Mouse (Mus musculus): ENCODE results near the gene Nfatc4. TPM values are rescaled to one million over a fixed set of nuclear protein-coding genes. Genes with fewer than 3 reads are reported as not detected.
A peak's percentile ranks its signal among the peaks of the same experiment; 100 is the strongest.

Gene Nfatc4
- polyA plus RNA-seq, 1 experiment from 2014 or later: 32.7 TPM

DNA sequence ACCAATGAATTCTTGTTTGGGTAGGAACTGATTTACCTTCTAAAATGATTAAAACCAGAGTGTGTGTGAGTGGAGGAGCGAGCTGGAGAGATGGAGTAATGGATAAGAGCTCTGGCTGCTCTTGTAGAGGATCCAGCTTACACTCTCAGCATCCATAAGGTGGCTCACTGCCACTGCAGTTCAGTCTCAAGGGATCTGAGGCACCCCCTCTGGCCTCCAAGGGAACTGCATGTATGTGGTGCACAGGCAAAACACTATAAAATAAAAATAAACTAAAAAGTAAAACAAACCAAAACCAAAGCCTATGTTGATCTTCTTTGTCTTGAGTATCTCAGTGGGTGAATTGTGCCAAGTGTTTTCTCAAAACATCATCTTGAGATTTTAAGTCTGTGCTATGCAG, 56.7 kb downstream of the Nfatc4 start:
- Histone ChIP-seq H3K4me1 (replicated peaks; ENCODE audit: control insufficient read depth, insufficient read depth, low read length) (peaks cover 3% of the 10 kb centered on the region; the same call in 1 of the 2 replicates), H3K4me2 (ENCODE audit: low read depth, low read length, severe bottlenecking) (no peak overlapping the region), H3K27me3 (ENCODE audit: control insufficient read depth, insufficient read depth, low read length) (no peaks in the 10 kb centered on the region), H3K27ac (ENCODE audit: low read depth, low read length) (no peak overlapping the region), H3K36me3 (ENCODE audit: control insufficient read depth, insufficient read depth, low read length) (no peaks in the 10 kb centered on the region), H3K9ac (ENCODE audit: low read length) (no peak overlapping the region), H3K4me3 (ENCODE audit: low read depth, low read length) (no peak overlapping the region), H3K9me3 (ENCODE audit: control insufficient read depth, low read length) (no peaks in the 10 kb centered on the region)
- peak; percentile 74 for DNase-seq (ENCODE audit: low spot score)
- ATAC-seq (replicated peaks; ENCODE audit: low FRiP score): no peak
- WGBS: 37% methylated on average over 1 of the region's 1 CpGs

DNA sequence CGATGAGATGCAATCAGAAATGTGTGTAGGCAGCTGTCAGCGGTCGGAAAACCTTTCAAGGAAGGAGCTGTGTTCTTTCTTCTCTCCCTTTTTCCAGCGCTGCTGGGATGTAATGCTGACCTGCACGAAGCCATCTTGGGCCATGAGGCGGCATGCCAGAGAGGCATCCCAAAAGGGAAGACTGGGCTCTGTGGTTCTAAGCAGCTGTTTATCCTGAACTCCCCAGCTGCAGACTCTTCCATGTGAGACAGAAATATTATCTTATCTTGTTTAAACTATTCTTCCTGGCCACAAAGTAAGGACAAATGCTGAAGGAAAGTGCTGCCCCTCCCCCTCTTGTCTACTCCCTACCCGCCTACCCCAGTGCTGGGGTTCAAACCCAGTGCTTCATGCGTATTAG, 58.0 kb downstream of the Nfatc4 start:
- Histone ChIP-seq H3K4me3 (ENCODE audit: low read depth, low read length) (no peak overlapping the region), H3K27me3 (ENCODE audit: control insufficient read depth, insufficient read depth, low read length) (no peaks in the 10 kb centered on the region), H3K27ac (ENCODE audit: low read depth, low read length) (no peak overlapping the region), H3K9me3 (ENCODE audit: control insufficient read depth, low read length) (no peaks in the 10 kb centered on the region), H3K4me2 (ENCODE audit: low read depth, low read length, severe bottlenecking) (no peak overlapping the region), H3K36me3 (ENCODE audit: control insufficient read depth, insufficient read depth, low read length) (no peaks in the 10 kb centered on the region), H3K9ac (ENCODE audit: low read length) (no peak overlapping the region), H3K4me1 (replicated peaks; ENCODE audit: control insufficient read depth, insufficient read depth, low read length) (peaks cover 3% of the 10 kb centered on the region; the same call in 1 of the 2 replicates)
- peak; percentile 36 for DNase-seq (ENCODE audit: low spot score)
- ATAC-seq (replicated peaks; ENCODE audit: low FRiP score): no peak
- WGBS: 84% methylated on average over 8 of the region's 8 CpGs

DNA sequence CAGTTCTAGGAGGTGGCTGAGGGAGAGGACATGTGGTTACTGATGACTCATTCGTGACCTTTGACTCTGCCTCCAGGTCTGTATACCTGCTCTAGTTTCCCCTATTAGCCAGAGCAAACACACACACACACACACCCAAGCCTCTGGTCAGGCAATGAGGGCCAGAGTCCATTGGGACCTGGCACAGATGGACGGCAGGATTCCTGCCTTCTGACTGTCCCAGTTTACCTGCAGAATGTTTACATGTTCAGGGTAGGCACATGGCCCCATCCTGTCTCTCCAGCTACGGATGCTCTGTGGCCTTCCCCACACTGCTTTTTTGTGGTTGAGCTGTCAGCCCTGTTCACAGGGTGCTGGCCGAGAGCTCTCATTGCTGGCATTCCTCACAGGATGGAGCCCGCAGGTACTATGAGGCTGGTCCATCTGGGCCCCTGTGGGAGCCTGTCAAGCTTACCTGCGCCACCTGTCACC, 59.3 kb downstream of the Nfatc4 start:
- no peak overlapping the region for H3K9ac ChIP-seq (ENCODE audit: low read length)
- H3K27ac ChIP-seq (ENCODE audit: low read depth, low read length): no peak overlapping the region
- H3K4me2 ChIP-seq (ENCODE audit: low read depth, low read length, severe bottlenecking): no peak overlapping the region
- H3K4me3 ChIP-seq (ENCODE audit: low read depth, low read length): no peak overlapping the region
- peaks cover 3% of the 10 kb centered on the region; the same call in 1 of the 2 replicates for H3K4me1 ChIP-seq (replicated peaks; ENCODE audit: control insufficient read depth, insufficient read depth, low read length)
- H3K27me3 ChIP-seq (ENCODE audit: control insufficient read depth, insufficient read depth, low read length): no peaks in the 10 kb centered on the region
- H3K36me3 ChIP-seq (ENCODE audit: control insufficient read depth, insufficient read depth, low read length): no peaks in the 10 kb centered on the region
- ATAC-seq (replicated peaks; ENCODE audit: low FRiP score): no peak
- no peaks in the 10 kb centered on the region for H3K9me3 ChIP-seq (ENCODE audit: control insufficient read depth, low read length)
- DNase-seq (ENCODE audit: low spot score): peak; percentile 44
- WGBS: 70% methylated on average over 6 of the region's 6 CpGs

DNA sequence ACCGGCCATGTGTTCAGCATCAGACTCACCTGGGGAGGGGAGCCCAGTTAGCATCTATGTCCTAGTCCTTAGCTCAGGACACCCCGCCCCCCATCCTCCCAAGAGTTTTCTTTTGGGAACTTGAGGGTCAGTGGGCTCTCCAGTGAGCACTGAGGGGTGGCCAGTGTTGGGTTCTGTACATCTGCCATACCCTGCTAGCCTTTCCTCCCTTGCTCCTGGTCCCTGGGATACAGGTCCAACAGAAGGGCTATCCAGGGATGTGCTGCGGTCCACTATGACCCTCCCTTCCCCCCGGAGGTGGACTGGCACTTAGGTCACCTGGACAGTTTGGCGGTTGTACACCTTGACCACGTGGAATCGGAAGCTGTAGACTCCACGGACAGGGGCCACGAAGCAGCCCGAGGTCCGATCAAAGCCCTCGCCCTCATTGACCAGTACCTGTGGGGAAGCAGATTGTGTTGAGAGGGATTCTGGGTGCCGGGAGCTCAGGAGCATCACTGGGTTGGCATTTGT, 60.3 kb downstream of the Nfatc4 start:
- H3K4me3 ChIP-seq (ENCODE audit: low read depth, low read length): no peak overlapping the region
- WGBS: 96% methylated on average over 13 of the region's 13 CpGs
- no peak overlapping the region for H3K27ac ChIP-seq (ENCODE audit: low read depth, low read length)
- no peak overlapping the region for H3K9ac ChIP-seq (ENCODE audit: low read length)
- H3K27me3 ChIP-seq (ENCODE audit: control insufficient read depth, insufficient read depth, low read length): no peaks in the 10 kb centered on the region
- H3K4me1 ChIP-seq (replicated peaks; ENCODE audit: control insufficient read depth, insufficient read depth, low read length): peaks cover 3% of the 10 kb centered on the region; the same call in 1 of the 2 replicates
- DNase-seq (ENCODE audit: low spot score) (no peak), ATAC-seq (replicated peaks; ENCODE audit: low FRiP score) (no peak)
- no peaks in the 10 kb centered on the region; the same call in 1 of the 2 replicates for H3K36me3 ChIP-seq (ENCODE audit: control insufficient read depth, insufficient read depth, low read length)
- no peak overlapping the region for H3K4me2 ChIP-seq (ENCODE audit: low read depth, low read length, severe bottlenecking)
- no peaks in the 10 kb centered on the region for H3K9me3 ChIP-seq (ENCODE audit: control insufficient read depth, low read length)

Other genes starting within 250 kb of the Nfatc4 start
- not detected in 2 replicates for gene Fitm1, start 247.5 kb upstream of the Nfatc4 start, polyA plus RNA-seq (2014; fragmentation: Nextera tagmentation; extraction: Ambion mirVana)
- 100 and 105 TPM in 2 replicates for gene Psme1, start 245.0 kb upstream of the Nfatc4 start, polyA plus RNA-seq (2014; fragmentation: Nextera tagmentation; extraction: Ambion mirVana)
- gene Emc9, start 237.8 kb upstream of the Nfatc4 start, polyA plus RNA-seq (2014; fragmentation: Nextera tagmentation; extraction: Ambion mirVana): 3.4 and 4.7 TPM in 2 replicates
- 178 and 187 TPM in 2 replicates for gene Psme2, start 232.0 kb upstream of the Nfatc4 start, polyA plus RNA-seq (2014; fragmentation: Nextera tagmentation; extraction: Ambion mirVana)
- gene Rnf31, start 231.4 kb upstream of the Nfatc4 start, polyA plus RNA-seq (2014; fragmentation: Nextera tagmentation; extraction: Ambion mirVana): 13.7 and 18.1 TPM in 2 replicates
- 6.5 and 8.6 TPM in 2 replicates for gene Irf9, start 219.6 kb upstream of the Nfatc4 start, polyA plus RNA-seq (2014; fragmentation: Nextera tagmentation; extraction: Ambion mirVana)
- 4.8 and 5.5 TPM in 2 replicates for gene Rec8, start 205.1 kb upstream of the Nfatc4 start, polyA plus RNA-seq (2014; fragmentation: Nextera tagmentation; extraction: Ambion mirVana)
- 77.2 and 104 TPM in 2 replicates for gene Ipo4, start 187.2 kb upstream of the Nfatc4 start, polyA plus RNA-seq (2014; fragmentation: Nextera tagmentation; extraction: Ambion mirVana)
- gene Gm49378, start 185.2 kb upstream of the Nfatc4 start, polyA plus RNA-seq (2014; fragmentation: Nextera tagmentation; extraction: Ambion mirVana): 3.4 and 4.0 TPM in 2 replicates
- 77.1 and 78.4 TPM in 2 replicates for gene Tm9sf1, start 179.3 kb upstream of the Nfatc4 start, polyA plus RNA-seq (2014; fragmentation: Nextera tagmentation; extraction: Ambion mirVana)
- 0.76 and 0.99 TPM in 2 replicates for gene Tssk4, start 173.0 kb upstream of the Nfatc4 start, polyA plus RNA-seq (2014; fragmentation: Nextera tagmentation; extraction: Ambion mirVana)
- gene Mdp1, start 162.6 kb upstream of the Nfatc4 start, polyA plus RNA-seq (2014; fragmentation: Nextera tagmentation; extraction: Ambion mirVana): 61.9 and 62.3 TPM in 2 replicates
- 59.7 and 62.5 TPM in 2 replicates for gene Gmpr2, start 151.2 kb upstream of the Nfatc4 start, polyA plus RNA-seq (2014; fragmentation: Nextera tagmentation; extraction: Ambion mirVana)
- gene Nedd8, start 151.0 kb upstream of the Nfatc4 start, polyA plus RNA-seq (2014; fragmentation: Nextera tagmentation; extraction: Ambion mirVana): 583 and 616 TPM in 2 replicates
- 73.8 and 74.8 TPM in 2 replicates for gene Tinf2, start 141.3 kb upstream of the Nfatc4 start, polyA plus RNA-seq (2014; fragmentation: Nextera tagmentation; extraction: Ambion mirVana)
- 0.21 and 1.4 TPM in 2 replicates for gene Tgm1, start 109.2 kb upstream of the Nfatc4 start, polyA plus RNA-seq (2014; fragmentation: Nextera tagmentation; extraction: Ambion mirVana)
- gene Rabggta, start 100.9 kb upstream of the Nfatc4 start, polyA plus RNA-seq (2014; fragmentation: Nextera tagmentation; extraction: Ambion mirVana): 23.4 and 27.1 TPM in 2 replicates
- gene Dhrs1, start 77.5 kb upstream of the Nfatc4 start, polyA plus RNA-seq (2014; fragmentation: Nextera tagmentation; extraction: Ambion mirVana): 63.6 and 76.7 TPM in 2 replicates
- gene Nop9, start 77.5 kb upstream of the Nfatc4 start, polyA plus RNA-seq (2014; fragmentation: Nextera tagmentation; extraction: Ambion mirVana): 54.2 and 57.4 TPM in 2 replicates
- gene Cideb, start 64.7 kb upstream of the Nfatc4 start, polyA plus RNA-seq (2014; fragmentation: Nextera tagmentation; extraction: Ambion mirVana): not detected in 2 replicates
- gene Ltb4r2, start 61.7 kb upstream of the Nfatc4 start, polyA plus RNA-seq (2014; fragmentation: Nextera tagmentation; extraction: Ambion mirVana): 0.32 and 0.43 TPM in 2 replicates
- 0.45 TPM in 1 of 2 replicates, not detected in the other for gene Ltb4r1, start 57.2 kb upstream of the Nfatc4 start, polyA plus RNA-seq (2014; fragmentation: Nextera tagmentation; extraction: Ambion mirVana)
- gene Adcy4, start 39.0 kb upstream of the Nfatc4 start, polyA plus RNA-seq (2014; fragmentation: Nextera tagmentation; extraction: Ambion mirVana): 6.1 and 7.2 TPM in 2 replicates
- 6.6 and 9.7 TPM in 2 replicates for gene Ripk3, start 34.3 kb upstream of the Nfatc4 start, polyA plus RNA-seq (2014; fragmentation: Nextera tagmentation; extraction: Ambion mirVana)
- gene Nynrin, start 30.9 kb downstream of the Nfatc4 start, polyA plus RNA-seq (2014; fragmentation: Nextera tagmentation; extraction: Ambion mirVana): 20.2 and 20.3 TPM in 2 replicates
- 0.37 TPM in 1 of 2 replicates, not detected in the other for gene Cbln3, start 61.2 kb downstream of the Nfatc4 start, polyA plus RNA-seq (2014; fragmentation: Nextera tagmentation; extraction: Ambion mirVana)
- gene Khnyn, start 61.8 kb downstream of the Nfatc4 start, polyA plus RNA-seq (2014; fragmentation: Nextera tagmentation; extraction: Ambion mirVana): 13.6 and 14.9 TPM in 2 replicates
- gene Sdr39u1, start 77.1 kb downstream of the Nfatc4 start, polyA plus RNA-seq (2014; fragmentation: Nextera tagmentation; extraction: Ambion mirVana): 38.0 and 48.6 TPM in 2 replicates
- gene Cma1, start 121.5 kb downstream of the Nfatc4 start, polyA plus RNA-seq (2014; fragmentation: Nextera tagmentation; extraction: Ambion mirVana): not detected in 2 replicates
- not detected in 2 replicates for gene Cma2, start 127.8 kb downstream of the Nfatc4 start, polyA plus RNA-seq (2014; fragmentation: Nextera tagmentation; extraction: Ambion mirVana)
- gene Mcpt1, start 194.8 kb downstream of the Nfatc4 start, polyA plus RNA-seq (2014; fragmentation: Nextera tagmentation; extraction: Ambion mirVana): not detected in 2 replicates
- gene Mcpt9, start 207.4 kb downstream of the Nfatc4 start, polyA plus RNA-seq (2014; fragmentation: Nextera tagmentation; extraction: Ambion mirVana): not detected in 2 replicates
- not detected in 2 replicates for gene Mcpt2, start 218.9 kb downstream of the Nfatc4 start, polyA plus RNA-seq (2014; fragmentation: Nextera tagmentation; extraction: Ambion mirVana)
- not detected in 2 replicates for gene Mcpt4, start 239.2 kb downstream of the Nfatc4 start, polyA plus RNA-seq (2014; fragmentation: Nextera tagmentation; extraction: Ambion mirVana)